Mouse (Mus musculus) MN1 (cell line): ENCODE results near the gene Hoxa10.

ENCODE experiments used
- DNase-seq: peaks from one replicate; pipeline ENCODE4 v3.0.0-alpha.2; 2016; ENCODE audit warnings: low spot score

Hoxa10 gene

GRCm38 (mm10) chr6:52217459-52217768 is 23.2 kb downstream of the Hoxa10 start:
- DNase-seq, result no peak

GRCm38 (mm10) chr6:52216691-52217458 is 23.8 kb downstream of the Hoxa10 start:
- no peak for DNase-seq

DNA sequence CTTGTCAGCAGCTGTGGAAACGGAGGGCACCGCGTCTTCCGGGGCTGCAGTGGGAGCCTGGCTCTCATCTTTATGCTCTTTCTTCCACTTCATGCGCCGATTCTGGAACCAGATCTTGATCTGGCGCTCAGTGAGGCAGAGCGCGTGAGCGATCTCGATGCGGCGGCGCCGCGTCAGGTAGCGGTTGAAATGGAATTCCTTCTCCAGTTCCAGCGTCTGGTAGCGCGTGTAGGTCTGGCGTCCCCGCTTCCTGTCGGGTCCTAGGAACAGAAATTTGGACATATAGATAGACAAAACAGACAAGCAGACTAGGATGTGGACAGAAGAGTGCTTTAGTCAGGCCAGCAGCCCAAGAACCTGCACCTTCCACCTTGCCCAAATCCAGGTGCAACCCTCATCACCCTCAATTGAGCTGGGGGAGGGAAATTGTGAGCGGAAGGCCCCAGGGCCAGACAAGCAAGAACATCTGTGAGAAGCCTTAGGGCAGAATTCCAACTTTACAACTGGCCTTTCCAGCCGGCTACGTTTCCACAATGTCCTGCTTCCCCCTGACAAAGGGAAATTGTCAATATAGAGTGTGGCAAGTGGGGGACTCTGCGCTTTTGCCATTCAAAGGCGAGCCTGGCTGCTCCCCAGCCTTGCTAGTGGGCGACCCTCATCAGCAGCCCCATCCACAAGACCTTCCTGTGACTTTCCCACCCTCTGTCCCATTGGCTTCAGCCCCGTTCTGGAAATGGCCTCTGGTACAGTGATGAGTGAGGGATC is 24.7 kb downstream of the Hoxa10 start:
- DNase-seq, result no peak

DNA sequence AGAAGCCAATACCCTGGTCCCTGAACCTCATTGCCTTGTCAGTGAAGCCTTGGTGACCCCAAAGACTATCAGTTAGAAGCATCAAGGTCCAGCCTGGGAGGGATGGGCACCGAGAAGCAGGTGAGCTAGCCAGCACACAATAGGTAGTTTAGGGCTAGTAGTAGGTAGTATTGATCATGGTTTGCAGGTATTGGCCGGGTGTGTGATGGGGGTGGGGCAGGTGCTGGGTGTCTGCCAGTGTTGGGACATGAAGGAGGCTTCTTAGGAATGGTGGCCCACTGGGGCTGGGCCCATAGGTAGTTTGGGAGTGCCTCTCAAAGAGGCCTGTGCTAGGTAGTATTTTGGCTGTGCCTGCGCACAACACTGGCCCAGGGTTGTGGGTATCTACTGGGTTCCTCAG is 25.6 kb downstream of the Hoxa10 start:
- DNase-seq, result no peak

GRCm38 (mm10) chr6:52214271-52214670 is 26.4 kb downstream of the Hoxa10 start:
- DNase-seq, result no peak

DNA sequence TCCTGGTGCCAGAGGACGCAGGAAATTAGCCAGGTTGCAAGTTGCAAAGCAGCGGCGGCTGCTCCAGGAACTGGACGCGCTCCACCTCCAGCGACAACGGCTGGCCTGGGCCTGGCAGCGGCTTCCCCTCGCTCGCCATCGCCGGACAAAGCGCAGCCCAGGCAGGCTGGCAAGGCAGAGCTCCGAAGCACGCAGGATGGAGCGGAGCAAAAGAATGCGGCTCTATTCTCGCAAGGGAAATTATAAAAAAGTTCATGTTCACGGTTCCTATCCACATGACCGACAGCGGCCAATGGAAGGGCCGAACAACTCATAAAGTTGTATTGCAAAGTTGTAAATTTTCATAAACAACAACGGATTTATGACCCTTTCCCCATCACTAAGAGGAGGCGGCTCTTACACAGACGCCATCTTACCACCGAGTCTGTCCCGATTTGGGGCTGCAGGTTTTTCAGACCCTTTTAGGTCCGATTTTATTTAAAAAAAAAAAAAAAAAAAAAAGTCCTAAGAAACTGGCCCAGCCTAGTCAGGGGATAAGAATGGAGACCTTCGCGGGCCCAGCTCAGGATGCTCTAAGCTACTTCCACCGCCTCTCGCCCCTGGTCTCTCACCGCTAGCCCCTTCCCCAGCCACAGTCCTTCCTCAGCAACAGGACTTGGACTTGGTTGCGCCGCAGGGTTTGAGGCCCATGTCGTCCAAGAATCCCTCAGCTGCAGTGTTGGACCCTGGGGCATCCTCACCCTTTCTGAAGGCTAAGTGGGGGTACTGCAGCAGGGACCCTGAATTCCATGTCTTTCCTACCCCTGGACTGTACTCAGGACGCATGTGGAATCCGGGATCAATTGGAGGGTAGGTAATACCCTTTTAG is 27.3 kb downstream of the Hoxa10 start, which contains the start of the genes Hoxa3 and Gm28308:
TSS of gene Hoxa3 (minus strand) at position 218 of the 868 bp plus-strand sequence.
TSS of gene Gm28308 (minus strand) at position 221 of the 868 bp plus-strand sequence.
- no peak for DNase-seq

DNA sequence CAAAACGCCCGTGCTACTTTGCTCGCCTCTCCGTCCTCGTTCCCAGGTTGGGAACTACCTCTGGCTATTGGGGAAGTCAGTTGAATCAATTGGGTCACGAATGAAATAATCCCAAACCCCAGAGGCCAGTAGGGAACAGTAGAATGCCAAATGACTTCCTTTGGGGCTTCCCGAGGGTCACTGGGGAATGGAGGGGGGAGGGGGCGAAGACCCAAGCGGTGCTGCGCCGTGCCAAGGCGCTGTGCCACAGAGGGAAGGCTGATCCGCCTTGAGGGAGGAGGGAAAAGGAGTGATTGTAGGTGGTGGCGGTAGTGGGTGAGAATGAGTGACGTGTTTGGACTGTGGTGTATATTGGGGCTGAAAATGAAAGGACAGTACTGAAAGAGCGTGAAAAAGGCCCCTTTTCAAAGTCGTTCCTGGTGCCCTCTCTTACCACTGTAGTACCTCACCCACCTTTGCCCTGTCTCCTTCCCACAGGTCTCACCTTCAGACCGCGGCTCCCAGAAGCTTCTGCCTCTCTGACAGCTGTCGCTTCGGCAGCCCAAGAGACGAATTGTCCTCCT is 28.0 kb downstream of the Hoxa10 start:
- DNase-seq, result no peak

GRCm38 (mm10) chr6:52211961-52212360 is 28.7 kb downstream of the Hoxa10 start:
- DNase-seq, result no peak

DNA sequence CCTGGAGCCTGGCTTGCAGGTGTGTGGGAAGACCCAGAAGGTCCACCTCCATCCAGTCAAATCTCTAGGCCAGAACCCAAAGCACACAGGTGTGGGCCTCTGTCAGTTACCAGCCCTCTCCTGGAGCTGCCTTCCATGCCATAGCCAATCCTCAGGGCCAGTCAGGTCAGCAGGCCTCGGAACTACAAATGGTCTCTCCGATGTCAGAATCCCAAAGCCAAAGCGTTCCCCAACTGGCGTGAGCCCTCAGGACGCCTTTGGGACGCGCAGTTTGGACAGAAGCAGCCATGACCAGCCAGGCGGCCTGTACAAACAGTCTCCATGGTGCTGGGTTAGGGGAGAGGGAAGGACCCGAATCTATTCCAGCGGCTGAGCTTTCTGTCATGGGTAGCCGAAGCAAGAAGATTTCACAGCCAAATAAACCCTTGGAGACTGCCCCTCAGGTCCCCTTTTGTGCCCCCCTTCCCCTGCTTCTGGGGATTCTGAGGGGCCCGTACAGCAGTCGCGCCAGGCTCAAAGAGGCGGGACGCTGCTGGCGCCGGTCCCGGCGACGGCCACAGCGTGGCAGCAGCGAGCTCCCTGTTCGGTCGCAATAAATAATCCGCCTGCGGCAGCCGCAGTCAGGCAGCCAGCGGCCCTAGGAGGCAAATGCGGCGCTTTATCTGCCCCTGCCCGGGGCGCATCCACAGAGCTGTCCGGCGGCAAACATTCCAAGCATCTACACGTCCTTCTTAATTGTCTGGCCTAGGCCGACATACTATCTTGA is 29.3 kb downstream of the Hoxa10 start:
- DNase-seq, result peak; percentile 58

GRCm38 (mm10) chr6:52209685-52210046 is 31.0 kb downstream of the Hoxa10 start:
- no peak for DNase-seq

GRCm38 (mm10) chr6:52208868-52209684 is 31.6 kb downstream of the Hoxa10 start:
- DNase-seq, result no peak

- no peak for DNase-seq
Measured at GRCm38 (mm10) chr6:52208072-52208867, 32.4 kb downstream of the Hoxa10 start, which contains the start of gene Hoxa6. Gene Hoxa6, minus strand, starts transcription at chr6:52208722.

DNA sequence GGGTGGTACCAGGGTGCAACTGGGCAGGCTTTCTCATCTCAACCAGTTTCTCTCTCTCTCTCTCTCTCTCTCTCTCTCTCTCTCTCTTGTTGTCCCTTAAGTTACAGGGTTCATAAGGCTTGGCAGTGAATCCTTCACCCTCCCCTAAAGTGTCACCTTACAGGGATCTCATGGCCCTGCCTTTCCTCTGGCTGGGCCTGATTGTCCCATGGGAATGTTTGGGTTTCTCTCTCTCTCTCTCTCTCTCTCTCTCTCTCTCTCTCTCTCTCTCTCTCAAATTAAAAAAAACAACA is 33.0 kb downstream of the Hoxa10 start:
- DNase-seq, result no peak

DNA sequence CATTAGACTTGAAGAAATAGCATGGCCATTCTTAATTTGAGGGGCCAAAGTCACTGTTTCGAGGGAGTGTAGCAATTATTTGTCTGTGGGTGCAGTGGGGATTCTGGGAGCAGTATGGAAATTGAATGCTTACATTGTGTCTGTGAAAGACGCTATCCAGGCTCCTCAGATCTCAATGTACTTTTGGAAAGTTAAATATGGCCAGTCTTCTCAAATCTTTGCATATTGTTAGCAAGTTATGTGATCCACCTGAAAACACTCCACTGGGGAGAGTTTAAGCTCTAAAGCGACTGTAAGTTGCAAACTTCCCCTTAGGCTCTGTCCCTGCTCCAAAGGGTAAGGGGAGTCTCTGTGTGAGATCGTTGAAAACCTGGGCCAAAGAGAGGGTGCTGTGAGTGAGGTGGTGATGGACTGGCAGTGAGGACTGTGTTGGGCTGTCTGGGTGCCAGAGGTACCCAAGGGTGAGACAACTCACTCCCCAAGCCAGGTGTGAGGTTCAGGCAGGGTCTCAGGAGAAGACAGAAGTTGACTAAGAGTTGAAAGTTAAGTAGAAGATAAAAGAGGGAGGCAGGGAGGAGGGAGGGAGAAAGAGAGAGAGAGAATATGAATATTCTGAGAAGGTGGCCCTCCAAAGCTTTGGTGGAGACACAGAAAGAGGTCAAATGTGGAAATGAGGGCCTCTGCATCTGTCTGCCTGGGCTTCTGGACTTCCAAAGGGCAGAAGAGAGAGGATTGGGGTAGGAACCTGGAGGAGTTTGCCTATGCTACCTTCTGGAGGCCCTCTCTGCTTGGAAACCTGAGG is 33.6 kb downstream of the Hoxa10 start:
- no peak for DNase-seq

GRCm38 (mm10) chr6:52205638-52206621 is 34.7 kb downstream of the Hoxa10 start:
- DNase-seq, result no peak

GRCm38 (mm10) chr6:52205221-52205620 is 35.4 kb downstream of the Hoxa10 start:
- no peak for DNase-seq

DNA sequence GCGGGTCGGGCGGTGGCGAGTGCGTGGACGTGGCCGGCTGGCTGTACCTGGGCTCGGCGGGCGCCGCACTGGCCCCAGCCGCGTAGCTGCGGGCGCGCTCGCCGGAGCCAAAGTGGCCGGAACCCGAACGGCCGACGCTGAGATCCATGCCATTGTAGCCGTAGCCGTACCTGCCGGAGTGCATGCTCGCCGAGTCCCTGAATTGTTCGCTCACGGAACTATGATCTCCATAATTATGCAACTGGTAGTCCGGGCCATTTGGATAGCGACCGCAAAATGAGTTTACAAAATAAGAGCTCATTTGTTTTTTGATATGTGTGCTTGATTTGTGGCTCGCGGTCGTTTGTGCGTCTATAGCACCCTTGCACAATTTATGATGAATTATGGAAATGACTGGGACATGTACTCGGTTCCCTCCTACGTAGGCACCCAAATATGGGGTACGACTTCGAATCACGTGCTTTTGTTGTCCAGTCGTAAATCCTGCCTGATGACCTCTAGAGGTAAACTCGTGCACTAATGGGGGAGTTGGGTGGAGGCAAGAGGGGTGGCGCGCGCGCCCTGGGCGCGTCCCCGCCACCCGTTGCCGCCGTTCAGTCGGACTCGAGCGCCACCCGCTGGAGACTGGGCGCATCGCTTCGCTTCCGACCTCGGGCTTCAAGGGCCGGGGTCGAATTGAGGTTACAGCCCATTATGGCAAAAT is 36.5 kb downstream of the Hoxa10 start, which contains the start of gene Hoxa5:
TSS of gene Hoxa5 (minus strand) at position 538 of the 703 bp plus-strand sequence.
- DNase-seq, result peak; percentile 62
